Mouse (Mus musculus) heart, embryonic 11.5 days (tissue): ENCODE results near the gene Olfr600. TPM values are rescaled to one million over a fixed set of nuclear protein-coding genes. Genes with fewer than 3 reads are reported as not detected.

Source experiments
- polyA plus RNA-seq: library from polyadenylated mRNA; unstranded; fragments of >200 nt; fragmentation: Nextera tagmentation; extraction: Ambion mirVana; gene quantifications from 2 replicates; pipeline ENCODE4 v1.2.1, GENCODE M21; 2014

Gene Olfr600
- polyA plus RNA-seq, 1 experiment from 2014 or later = not detected

Other genes starting within 250 kb of the Olfr600 start
- not detected in 2 replicates for gene Olfr586, start 224.0 kb downstream of the Olfr600 start, polyA plus RNA-seq
- gene Olfr588-ps1, start 208.8 kb downstream of the Olfr600 start, polyA plus RNA-seq = not detected in 2 replicates
- gene Olfr589, start 193.3 kb downstream of the Olfr600 start, polyA plus RNA-seq = not detected in 2 replicates
- not detected in 2 replicates for gene Olfr591, start 171.3 kb downstream of the Olfr600 start, polyA plus RNA-seq
- gene Olfr592, start 164.9 kb downstream of the Olfr600 start, polyA plus RNA-seq = not detected in 2 replicates
- gene Olfr593, start 137.8 kb downstream of the Olfr600 start, polyA plus RNA-seq = not detected in 2 replicates
- not detected in 2 replicates for gene Olfr594, start 132.7 kb downstream of the Olfr600 start, polyA plus RNA-seq
- gene Usp17ld, start 97.2 kb downstream of the Olfr600 start, polyA plus RNA-seq = not detected in 2 replicates
- gene Olfr596, start 44.0 kb downstream of the Olfr600 start, polyA plus RNA-seq = not detected in 2 replicates
- not detected in 2 replicates for gene Olfr597, start 33.4 kb downstream of the Olfr600 start, polyA plus RNA-seq
- not detected in 2 replicates for gene Olfr598, start 26.1 kb downstream of the Olfr600 start, polyA plus RNA-seq
- not detected in 2 replicates for gene Olfr599, start 13.8 kb downstream of the Olfr600 start, polyA plus RNA-seq
- gene Olfr601, start 13.0 kb upstream of the Olfr600 start, polyA plus RNA-seq = not detected in 2 replicates
- gene Olfr603, start 36.5 kb upstream of the Olfr600 start, polyA plus RNA-seq = not detected in 2 replicates
- gene Usp17lc, start 65.4 kb upstream of the Olfr600 start, polyA plus RNA-seq = not detected in 2 replicates
- gene Olfr605, start 95.8 kb upstream of the Olfr600 start, polyA plus RNA-seq = not detected in 2 replicates
- gene Olfr606, start 99.4 kb upstream of the Olfr600 start, polyA plus RNA-seq = not detected in 2 replicates
- gene Olfr607, start 114.5 kb upstream of the Olfr600 start, polyA plus RNA-seq = not detected in 2 replicates
- gene Olfr608, start 120.2 kb upstream of the Olfr600 start, polyA plus RNA-seq = not detected in 2 replicates
- gene Olfr609, start 148.4 kb upstream of the Olfr600 start, polyA plus RNA-seq = not detected in 2 replicates
- not detected in 2 replicates for gene Olfr610, start 162.5 kb upstream of the Olfr600 start, polyA plus RNA-seq
- not detected in 2 replicates for gene Olfr611, start 171.2 kb upstream of the Olfr600 start, polyA plus RNA-seq
- gene Olfr612, start 193.0 kb upstream of the Olfr600 start, polyA plus RNA-seq = not detected in 2 replicates
- gene Olfr613, start 198.4 kb upstream of the Olfr600 start, polyA plus RNA-seq = not detected in 2 replicates
- gene Olfr615, start 206.4 kb upstream of the Olfr600 start, polyA plus RNA-seq = not detected in 2 replicates
- gene Olfr616, start 219.5 kb upstream of the Olfr600 start, polyA plus RNA-seq = not detected in 2 replicates
- gene Olfr617, start 223.4 kb upstream of the Olfr600 start, polyA plus RNA-seq = not detected in 2 replicates
- not detected in 2 replicates for gene Olfr618, start 240.4 kb upstream of the Olfr600 start, polyA plus RNA-seq